Mouse (Mus musculus): ENCODE results near the gene Cnot8. TPM values are rescaled to one million over a fixed set of nuclear protein-coding genes. Genes with fewer than 3 reads are reported as not detected.

The Cnot8 gene
- polyA plus RNA-seq, 1 experiment from 2014 or later = 84.7 TPM

- Histone ChIP-seq H3K36me3 (peaks cover 93% of the 10 kb centered on the region), H3K4me3 (no peak overlapping the region), H3K27ac (no peak overlapping the region), H3K4me1 (no peaks in the 10 kb centered on the region), H3K27me3 (ENCODE audit: insufficient read depth, poor library complexity, severe bottlenecking) (no peaks in the 10 kb centered on the region), H3K9me3 (no peaks in the 10 kb centered on the region)
- no peak for DNase-seq (ENCODE audit: low spot score)
- 81% methylated on average over 3 of the region's 3 CpGs for WGBS
These were observed 35.5 kb downstream of the Cnot8 start for GRCm38 (mm10) chr11:58139466-58139865.

GRCm38 (mm10) chr11:58143704-58144426, 39.9 kb downstream of the Cnot8 start:
- H3K36me3 ChIP-seq = peaks cover 97% of the 10 kb centered on the region
- 87% methylated on average over 9 of the region's 9 CpGs for WGBS

GRCm38 (mm10) chr11:58146241-58146640, 42.3 kb downstream of the Cnot8 start:
- Histone ChIP-seq H3K36me3 (peaks cover 93% of the 10 kb centered on the region), H3K4me3 (no peak overlapping the region), H3K27me3 (ENCODE audit: insufficient read depth, poor library complexity, severe bottlenecking) (no peaks in the 10 kb centered on the region), H3K9me3 (no peaks in the 10 kb centered on the region), H3K27ac (no peak overlapping the region), H3K4me1 (no peaks in the 10 kb centered on the region)
- 94% methylated on average over 5 of the region's 5 CpGs for WGBS
- no peak for DNase-seq (ENCODE audit: low spot score)

More at GRCm38 (mm10) chr11:58143704-58144426, 39.9 kb downstream of the Cnot8 start:
- no peaks in the 10 kb centered on the region for H3K27me3 ChIP-seq (ENCODE audit: insufficient read depth, poor library complexity, severe bottlenecking)
- no peaks in the 10 kb centered on the region for H3K9me3 ChIP-seq
- no peak overlapping the region for H3K4me3 ChIP-seq
- no peaks in the 10 kb centered on the region for H3K4me1 ChIP-seq
- DNase-seq (ENCODE audit: low spot score) = no peak
- no peak overlapping the region for H3K27ac ChIP-seq

- WGBS = 84% methylated on average over 9 of the region's 9 CpGs
- no peak for DNase-seq (ENCODE audit: low spot score)
- Histone ChIP-seq H3K4me1 (0 out of 2 replicates have a peak, but pooled peaks cover 4% of the 10 kb centered on the region), H3K4me3 (no peak overlapping the region), H3K27ac (no peak overlapping the region), H3K9me3 (no peaks in the 10 kb centered on the region), H3K27me3 (ENCODE audit: insufficient read depth, poor library complexity, severe bottlenecking) (no peaks in the 10 kb centered on the region), H3K36me3 (peaks cover 90% of the 10 kb centered on the region)
These were observed 51.5 kb downstream of the Cnot8 start for GRCm38 (mm10) chr11:58155458-58155857.

- H3K27me3 ChIP-seq (ENCODE audit: insufficient read depth, poor library complexity, severe bottlenecking) = no peaks in the 10 kb centered on the region
- H3K36me3 ChIP-seq = peaks cover 92% of the 10 kb centered on the region
- H3K27ac ChIP-seq = no peak overlapping the region
- H3K9me3 ChIP-seq = no peaks in the 10 kb centered on the region
- DNase-seq (ENCODE audit: low spot score) = no peak
- 70% methylated on average over 3 of the region's 3 CpGs for WGBS
- H3K4me1 ChIP-seq = 0 out of 2 replicates have a peak, but pooled peaks cover 4% of the 10 kb centered on the region
- no peak overlapping the region for H3K4me3 ChIP-seq
These were observed 52.9 kb downstream of the Cnot8 start for GRCm38 (mm10) chr11:58156871-58157270.

GRCm38 (mm10) chr11:58165072-58165471, 61.1 kb downstream of the Cnot8 start:
- no peak for DNase-seq (ENCODE audit: low spot score)
- no peak overlapping the region for H3K4me3 ChIP-seq
- H3K27ac ChIP-seq = no peak overlapping the region
- no peaks in the 10 kb centered on the region for H3K9me3 ChIP-seq
- 93% methylated on average over 2 of the region's 2 CpGs for WGBS
- H3K36me3 ChIP-seq = peaks cover 66% of the 10 kb centered on the region
- peaks cover 12% of the 10 kb centered on the region for H3K4me1 ChIP-seq
- no peaks in the 10 kb centered on the region for H3K27me3 ChIP-seq (ENCODE audit: insufficient read depth, poor library complexity, severe bottlenecking)

GRCm38 (mm10) chr11:58167822-58168166, 63.8 kb downstream of the Cnot8 start:
- Histone ChIP-seq H3K27ac (peak overlapping the region; percentile 85), H3K27me3 (ENCODE audit: insufficient read depth, poor library complexity, severe bottlenecking) (no peaks in the 10 kb centered on the region), H3K36me3 (peaks cover 39% of the 10 kb centered on the region), H3K4me1 (peaks cover 23% of the 10 kb centered on the region), H3K9me3 (no peaks in the 10 kb centered on the region), H3K4me3 (peak overlapping the region; percentile 83)
- WGBS = under 1% methylated on average over 8 of the region's 8 CpGs
- DNase-seq (ENCODE audit: low spot score) = no peak

Other genes starting within 250 kb of the Cnot8 start
- 18.3 and 21.8 TPM in 2 replicates for gene Larp1, start 95.1 kb upstream of the Cnot8 start, polyA plus RNA-seq (2016; fragmentation: Nextera tagmentation; extraction: Ambion mirVana)
- not detected in 2 replicates for gene Gm12248, start 11.0 kb upstream of the Cnot8 start, polyA plus RNA-seq (2016; fragmentation: Nextera tagmentation; extraction: Ambion mirVana)
- gene Gemin5, start 64.4 kb downstream of the Cnot8 start, polyA plus RNA-seq (2016; fragmentation: Nextera tagmentation; extraction: Ambion mirVana) = 20.9 and 26.2 TPM in 2 replicates
- 116 and 137 TPM in 2 replicates for gene Mrpl22, start 67.5 kb downstream of the Cnot8 start, polyA plus RNA-seq (2016; fragmentation: Nextera tagmentation; extraction: Ambion mirVana)
- 3.1 and 3.4 TPM in 2 replicates for gene Igtp, start 95.4 kb downstream of the Cnot8 start, polyA plus RNA-seq (2016; fragmentation: Nextera tagmentation; extraction: Ambion mirVana)
- gene Irgm2, start 95.5 kb downstream of the Cnot8 start, polyA plus RNA-seq (2016; fragmentation: Nextera tagmentation; extraction: Ambion mirVana) = 0.90 and 1.1 TPM in 2 replicates
- gene 4930438A08Rik, start 170.6 kb downstream of the Cnot8 start, polyA plus RNA-seq (2016; fragmentation: Nextera tagmentation; extraction: Ambion mirVana) = not detected in 2 replicates
- 18.5 and 19.2 TPM in 2 replicates for gene Zfp692, start 202.9 kb downstream of the Cnot8 start, polyA plus RNA-seq (2016; fragmentation: Nextera tagmentation; extraction: Ambion mirVana)
- gene Zfp672, start 226.2 kb downstream of the Cnot8 start, polyA plus RNA-seq (2016; fragmentation: Nextera tagmentation; extraction: Ambion mirVana) = 30.4 and 31.6 TPM in 2 replicates
- 30.0 and 30.8 TPM in 2 replicates for gene Sh3bp5l, start 226.6 kb downstream of the Cnot8 start, polyA plus RNA-seq (2016; fragmentation: Nextera tagmentation; extraction: Ambion mirVana)

Measured in heart, embryonic 10.5 days (tissue).